Mouse (Mus musculus) CH12.LX (cell line): ENCODE results near the gene Herc4. TPM values are rescaled to one million over a fixed set of nuclear protein-coding genes. Genes with fewer than 3 reads are reported as not detected.

Experiments used
- DNase-seq: peaks from one replicate; pipeline ENCODE4 v3.0.0-alpha.2; 2013; ENCODE audit errors: extremely low read depth
- H3K27ac ChIP-seq: 2 replicates; pipeline ENCODE4 v1.5.1; 2012; ENCODE audit warnings: low read depth, mild to moderate bottlenecking, control low read depth, moderate library complexity; ENCODE audit not compliant: insufficient read depth
- H3K27me3 ChIP-seq: replicated peaks from 2 replicates; pipeline ENCODE3; 2012; ENCODE audit warnings: inconsistent platforms
- H3K36me3 ChIP-seq, 2 experiments: replicated peaks in 1 of 2; 2 replicates each; pipeline versions ENCODE3 to v1.6.1; 2012; ENCODE audit warnings: inconsistent platforms in 1 of 2, low read length in 1 of 2, mild to moderate bottlenecking in 1 of 2, mixed read lengths in 1 of 2, moderate library complexity in 1 of 2; ENCODE audit not compliant: control insufficient read depth in 1 of 2, insufficient read depth in 1 of 2
- H3K4me1 ChIP-seq, 2 experiments: 2 replicates each; pipeline ENCODE4 v1.6.1; 2012; ENCODE audit warnings: inconsistent platforms in 1 of 2, moderate library complexity in 1 of 2; ENCODE audit not compliant: insufficient read depth in 2 of 2, control insufficient read depth in 1 of 2
- H3K4me2 ChIP-seq: 2 replicates; pipeline ENCODE4 v1.6.1; 2012; ENCODE audit warnings: low read depth, mild to moderate bottlenecking, control low read depth; ENCODE audit not compliant: poor library complexity, insufficient read depth, severe bottlenecking
- H3K4me3 ChIP-seq, 3 experiments: fragments of 150-350 bp in 1 of 3; sonication (generic) in 1 of 3; replicated peaks in 1 of 3; 2 replicates each; pipeline versions ENCODE3 to v1.5.1; 2011 to 2012; ENCODE audit warnings: low read depth in 2 of 3, low read length in 2 of 3, mild to moderate bottlenecking in 2 of 3, moderate library complexity in 2 of 3, control low read depth in 1 of 3, improper control_type of control experiment in 1 of 3, inconsistent platforms in 1 of 3, mixed read lengths in 1 of 3; ENCODE audit not compliant: poor library complexity in 1 of 3
- H3K79me2 ChIP-seq: replicated peaks from 2 replicates; pipeline ENCODE4 v1.6.1; 2012; ENCODE audit warnings: mild to moderate bottlenecking, moderate library complexity; ENCODE audit not compliant: control insufficient read depth, poor library complexity, insufficient read depth, severe bottlenecking; ENCODE audit errors: extremely low read depth
- H3K9ac ChIP-seq: 2 replicates; pipeline ENCODE4 v1.6.1; 2012; ENCODE audit warnings: low read depth, mild to moderate bottlenecking, control low read depth, moderate library complexity; ENCODE audit not compliant: insufficient read depth
- H3K9me3 ChIP-seq: replicated peaks from 2 replicates; pipeline ENCODE3; 2012; ENCODE audit warnings: low read length, inconsistent platforms, mixed read lengths
- BHLHE40 ChIP-seq: IDR thresholded peaks from 2 replicates; pipeline ENCODE4 v1.6.1; 2011; ENCODE audit warnings: mild to moderate bottlenecking, low read depth, low read length, improper control_type of control experiment
- CHD1 ChIP-seq: IDR thresholded peaks from 2 replicates; pipeline ENCODE4 v1.6.1; 2012; ENCODE audit warnings: low read depth, low read length, improper control_type of control experiment, inconsistent platforms
- CHD2 ChIP-seq: IDR thresholded peaks from 2 replicates; pipeline ENCODE4 v1.6.1; 2011; ENCODE audit warnings: low read length, improper control_type of control experiment
- ELF1 ChIP-seq: IDR thresholded peaks from 2 replicates; pipeline ENCODE4 v1.6.1; 2014; ENCODE audit warnings: low read depth, mild to moderate bottlenecking, inconsistent platforms, low read length, improper control_type of control experiment
- EP300 ChIP-seq: IDR thresholded peaks from 2 replicates; pipeline ENCODE4 v1.6.1; 2011; ENCODE audit warnings: low read length, improper control_type of control experiment
- ETS1 ChIP-seq: conservative IDR thresholded peaks from 2 replicates; pipeline ENCODE4 v1.6.1; 2012; ENCODE audit warnings: low read depth, mild to moderate bottlenecking, inconsistent platforms, low read length, improper control_type of control experiment, moderate library complexity
- GABPA ChIP-seq: IDR thresholded peaks from 2 replicates; pipeline ENCODE4 v1.6.1; 2012; ENCODE audit warnings: low read depth, low read length, improper control_type of control experiment, inconsistent platforms; ENCODE audit not compliant: insufficient replicate concordance
- HCFC1 ChIP-seq: IDR thresholded peaks from 2 replicates; pipeline ENCODE4 v1.6.1; 2012; ENCODE audit warnings: low read depth, mild to moderate bottlenecking, inconsistent platforms, low read length, improper control_type of control experiment
- JUND ChIP-seq: conservative IDR thresholded peaks from 2 replicates; pipeline ENCODE4 v1.6.1; 2011; ENCODE audit warnings: low read depth, low read length, improper control_type of control experiment
- MAZ ChIP-seq: IDR thresholded peaks from 2 replicates; pipeline ENCODE4 v1.6.1; 2012; ENCODE audit warnings: low read depth, mild to moderate bottlenecking, inconsistent platforms, low read length, improper control_type of control experiment, moderate library complexity
- MEF2A ChIP-seq: IDR thresholded peaks from 2 replicates; pipeline ENCODE4 v1.6.1; 2014; ENCODE audit warnings: low read depth, mild to moderate bottlenecking, inconsistent platforms, low read length, improper control_type of control experiment, borderline replicate concordance
- MXI1 ChIP-seq: IDR thresholded peaks from 2 replicates; pipeline ENCODE4 v1.6.1; 2011; ENCODE audit warnings: mild to moderate bottlenecking, low read depth, low read length, improper control_type of control experiment
- MYC ChIP-seq: IDR thresholded peaks from 2 replicates; pipeline ENCODE4 v1.6.1; 2011; ENCODE audit warnings: low read depth, mild to moderate bottlenecking, improper control_type of control experiment, low read length
- NRF1 ChIP-seq: IDR thresholded peaks from 2 replicates; pipeline ENCODE4 v1.6.1; 2014; ENCODE audit warnings: low read depth, mild to moderate bottlenecking, inconsistent platforms, low read length, improper control_type of control experiment, moderate library complexity
- POLR2A ChIP-seq: IDR thresholded peaks from 2 replicates; pipeline ENCODE4 v1.6.1; 2011; ENCODE audit warnings: low read depth, mild to moderate bottlenecking, improper control_type of control experiment, low read length
- POLR2AphosphoS2 ChIP-seq: IDR thresholded peaks from 2 replicates; pipeline ENCODE4 v1.6.1; 2011; ENCODE audit warnings: low read depth, low read length, improper control_type of control experiment
- RCOR1 ChIP-seq: conservative IDR thresholded peaks from 2 replicates; pipeline ENCODE4 v1.6.1; 2012; ENCODE audit warnings: low read depth, mild to moderate bottlenecking, inconsistent platforms, low read length, improper control_type of control experiment
- SIN3A ChIP-seq: IDR thresholded peaks from 2 replicates; pipeline ENCODE4 v1.6.1; 2012; ENCODE audit warnings: low read length, improper control_type of control experiment, inconsistent platforms
- SMC3 ChIP-seq: IDR thresholded peaks from 2 replicates; pipeline ENCODE4 v1.6.1; 2011; ENCODE audit warnings: low read depth, low read length, improper control_type of control experiment
- USF2 ChIP-seq: conservative IDR thresholded peaks from 2 replicates; pipeline ENCODE4 v1.6.1; 2011; ENCODE audit warnings: low read depth, low read length, improper control_type of control experiment
- ZC3H11A ChIP-seq: IDR thresholded peaks from 2 replicates; pipeline ENCODE4 v1.6.1; 2012; ENCODE audit warnings: low read depth, mild to moderate bottlenecking, inconsistent platforms, low read length, improper control_type of control experiment
- ZMIZ1 ChIP-seq: IDR thresholded peaks from 2 replicates; pipeline ENCODE4 v1.6.1; 2012; ENCODE audit warnings: low read depth, mild to moderate bottlenecking, inconsistent platforms, low read length, improper control_type of control experiment
- dilution Hi-C: fragments of 300-500 bp; cut with MboI; formaldehyde crosslinking; loops from 2 replicates; pipeline ENCODE4 v1.14.3; 2020; ENCODE audit warnings: low sequenced_read_pairs; ENCODE audit not compliant: extremely low pct_unique_long_range_greater_than_20kb, extremely low pct_ligation_motif_present
- in situ Hi-C: fragments of 300-500 bp; cut with MboI; formaldehyde crosslinking; loops from 3 replicates; pipeline ENCODE4 v1.14.3; 2019; ENCODE audit warnings: low sequenced_read_pairs, low pct_ligation_motif_present, low pct_unique_long_range_greater_than_20kb, mixed read lengths
- polyA plus RNA-seq: library from polyadenylated mRNA; unstranded; fragments of >175 nt; gene quantifications from 2 replicates; pipeline ENCODE4 v1.2.1, GENCODE M21; 2012; ENCODE audit warnings: low read depth; ENCODE audit not compliant: insufficient read length
- total RNA-seq, 2 experiments: library from RNA; depleted of rRNA; stranded (reverse); fragments of 300-350 nt in 1 of 2; fragments of >200 nt in 1 of 2; gene quantifications; 2 replicates each; pipeline ENCODE4 v1.2.3; 2012 to 2014

Herc4 gene
- total and polyA plus RNA-seq, 3 experiments = 36.6 to 96.1 (median 68.1) TPM

DNA sequence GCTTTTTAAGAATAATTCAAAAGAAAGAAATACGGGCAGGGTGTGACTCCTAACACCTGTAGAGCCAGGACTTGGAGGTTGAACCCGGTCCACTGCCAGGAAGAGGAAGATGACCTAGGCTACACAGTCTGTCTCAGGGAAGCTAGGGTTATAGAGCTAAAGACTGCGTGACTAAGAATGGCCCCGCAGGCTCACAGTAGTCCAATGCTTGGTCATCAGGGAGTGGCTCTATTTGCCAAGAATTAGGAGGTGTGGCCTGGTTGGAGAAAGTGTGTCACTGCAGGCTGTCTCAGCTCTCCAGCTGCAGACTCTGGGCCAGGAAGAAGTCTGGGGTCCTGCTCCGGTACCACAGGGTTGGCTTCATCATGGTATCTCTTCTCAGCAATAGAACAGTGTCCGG is 6.9 kb upstream of the Herc4 start:
- Histone ChIP-seq H3K4me3 (no peak overlapping the region), H3K27me3 (no peaks in the 10 kb centered on the region), H3K79me2 (no peaks in the 10 kb centered on the region), H3K9me3 (peaks cover 15% of the 10 kb centered on the region), H3K9ac (no peak overlapping the region), H3K4me2 (no peak overlapping the region), H3K36me3 (no peaks in the 10 kb centered on the region), H3K27ac (no peak overlapping the region), H3K4me1 (peaks cover 12 to 26% of the 10 kb centered on the region in 2 experiments)
- in situ Hi-C loops = loop anchor here (10.0 kb wide), 1 partner anchor 62 kb away; no protein-coding TSS in a partner anchor
- dilution Hi-C loops = no loop called here
- DNase-seq = no peak
- TF ChIP-seq CHD2 (no peak), USF2 (no peak), MYC (no peak), SIN3A (no peak), MXI1 (no peak), ZMIZ1 (no peak), RCOR1 (no peak), ZC3H11A (no peak), NRF1 (no peak), MAZ (no peak), POLR2AphosphoS2 (no peak), HCFC1 (no peak), POLR2A (no peak), GABPA (no peak), JUND (no peak), SMC3 (no peak), BHLHE40 (no peak), ELF1 (no peak)

DNA sequence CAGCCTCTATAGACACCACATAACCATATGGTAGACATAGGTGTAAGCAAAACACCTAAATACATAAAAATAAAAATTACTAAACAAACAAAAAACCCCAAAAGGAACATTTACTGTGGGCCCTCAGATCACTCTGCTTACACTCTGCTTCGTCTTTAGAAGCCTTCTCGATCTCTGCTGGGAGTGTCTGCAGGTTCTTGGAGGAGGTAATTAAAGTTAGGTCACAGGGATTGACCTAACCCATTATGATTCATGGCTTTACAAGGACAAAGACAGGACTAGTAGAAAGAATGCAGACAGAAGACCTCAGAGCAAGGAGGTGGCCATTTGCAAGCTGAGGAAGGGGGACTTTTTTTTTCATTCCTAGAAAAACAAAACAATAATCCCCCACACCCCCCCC is 6.4 kb upstream of the Herc4 start:
- no peak for DNase-seq
- H3K9me3 ChIP-seq = peaks cover 15% of the 10 kb centered on the region
- H3K27me3 ChIP-seq = no peaks in the 10 kb centered on the region
- TF ChIP-seq CHD1 (no peak), MEF2A (no peak), NRF1 (no peak), ETS1 (no peak), HCFC1 (no peak), MXI1 (no peak), EP300 (no peak)
- H3K36me3 ChIP-seq = no peaks in the 10 kb centered on the region
- H3K79me2 ChIP-seq = peaks cover 2% of the 10 kb centered on the region; the same call in 1 of the 2 replicates
- H3K4me2 ChIP-seq = no peak overlapping the region
- no peak overlapping the region for H3K4me3 ChIP-seq
- dilution Hi-C loops = no loop called here
- H3K9ac ChIP-seq = no peak overlapping the region
- in situ Hi-C loops = loop anchor here (10.0 kb wide), 1 partner anchor 62 kb away; no protein-coding TSS in a partner anchor
- no peak overlapping the region for H3K27ac ChIP-seq
- H3K4me1 ChIP-seq = peaks cover 16 to 31% of the 10 kb centered on the region in 2 experiments
